Mouse (Mus musculus) heart, adult 2 months (tissue): Measurements from ENCODE around the gene Baz2a.
"Not testable (repeated sequence)": the region's sequence is repeated elsewhere in the genome, so short reads cannot be mapped to it uniquely, and the experiment has no call there.

Experiments
- CTCF ChIP-seq: fragments of 200-600 bp; IDR thresholded peaks from 2 replicates; pipeline ENCODE4 v1.8.1; 2022; ENCODE audit warnings: antibody characterized with exemption, mild to moderate bottlenecking, moderate library complexity
- EP300 ChIP-seq: fragments of 200-500 bp; IDR thresholded peaks from 2 replicates; pipeline ENCODE4 v1.6.1; 2011; ENCODE audit warnings: low read depth, low read length, control low read depth; ENCODE audit not compliant: insufficient read depth
- POLR2A ChIP-seq: fragments of 200-500 bp; IDR thresholded peaks from 2 replicates; pipeline ENCODE4 v1.6.1; 2011; ENCODE audit warnings: mild to moderate bottlenecking, low read depth, low read length, control low read depth; ENCODE audit not compliant: insufficient read depth

DNA sequence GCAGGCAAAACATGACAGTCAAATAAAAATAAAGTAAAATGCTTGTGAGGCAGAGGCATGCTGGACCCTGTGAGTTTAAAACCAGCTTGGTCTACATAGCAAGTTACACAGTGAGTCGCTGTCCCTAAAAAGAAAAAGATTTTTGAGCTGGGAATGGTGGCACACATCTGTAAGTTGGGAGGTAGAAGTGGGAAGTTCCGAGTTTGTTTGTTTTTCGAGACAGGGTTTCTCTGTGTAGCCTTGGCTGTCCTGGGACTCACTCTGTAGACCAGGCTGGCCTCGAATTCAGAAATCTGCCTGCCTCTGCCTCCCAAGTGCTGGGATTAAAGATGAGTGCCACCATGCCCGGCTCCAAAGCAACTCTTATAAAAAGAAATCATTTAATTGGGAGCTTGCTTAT lies 13.1 kb upstream of the Baz2a start:
- TF ChIP-seq POLR2A, CTCF, EP300: not testable (repeated sequence)
